Mouse (Mus musculus): ENCODE data around the gene Ubald2.

- TF ChIP-seq POLR2A (IDR thresholded peaks at IDR 0.05; ENCODE audit: borderline replicate concordance, insufficient read depth, low read length) = no peak
- no peak for TF ChIP-seq CTCF (IDR thresholded peaks at IDR 0.05; ENCODE audit: borderline replicate concordance, insufficient read depth, low read depth, low read length)
Observed at GRCm38 (mm10) chr11:116442129-116442866, 8.4 kb downstream of the Ubald2 start.
